Mouse (Mus musculus): ENCODE measurements around the gene Ric8b. TPM values are rescaled to one million over a fixed set of nuclear protein-coding genes. Genes with fewer than 3 reads are reported as not detected.
A peak's percentile ranks its signal among the peaks of the same experiment; 100 is the strongest.

Gene Ric8b
- polyA plus RNA-seq, 1 experiment from 2014 or later: 52.5 TPM

- no peak overlapping the region for H3K4me3 ChIP-seq (ENCODE audit: low read depth, low read length)
- H3K4me2 ChIP-seq (ENCODE audit: low read depth, low read length): no peak overlapping the region
- H3K4me1 ChIP-seq (ENCODE audit: control insufficient read depth, insufficient read depth, low read length): 0 out of 2 replicates have a peak, but pooled peaks cover 4% of the 10 kb centered on the region
- H3K27me3 ChIP-seq (ENCODE audit: control insufficient read depth, insufficient read depth, low read length): no peaks in the 10 kb centered on the region
- no peak overlapping the region for H3K9ac ChIP-seq (replicated peaks; ENCODE audit: low read depth, low read length)
- ATAC-seq (ENCODE audit: low read depth): no peak
- H3K9me3 ChIP-seq (ENCODE audit: control insufficient read depth, low read length): no peaks in the 10 kb centered on the region
- peaks cover 14% of the 10 kb centered on the region for H3K36me3 ChIP-seq (ENCODE audit: control insufficient read depth, insufficient read depth, low read length)
- no peak overlapping the region for H3K27ac ChIP-seq (ENCODE audit: low read depth, low read length)
- WGBS: 68% methylated on average over 8 of the region's 8 CpGs
Measured at GRCm38 (mm10) chr10:84948970-84949683, 31.7 kb downstream of the Ric8b start.

- 89% methylated on average over 3 of the region's 3 CpGs for WGBS
- H3K4me3 ChIP-seq (ENCODE audit: low read depth, low read length): no peak overlapping the region
- H3K4me2 ChIP-seq (ENCODE audit: low read depth, low read length): no peak overlapping the region
- no peak overlapping the region for H3K9ac ChIP-seq (replicated peaks; ENCODE audit: low read depth, low read length)
- H3K36me3 ChIP-seq (ENCODE audit: control insufficient read depth, insufficient read depth, low read length): peaks cover 14% of the 10 kb centered on the region
- ATAC-seq (ENCODE audit: low read depth): no peak
- H3K9me3 ChIP-seq (ENCODE audit: control insufficient read depth, low read length): no peaks in the 10 kb centered on the region
- H3K27ac ChIP-seq (ENCODE audit: low read depth, low read length): no peak overlapping the region
- H3K4me1 ChIP-seq (ENCODE audit: control insufficient read depth, insufficient read depth, low read length): 0 out of 2 replicates have a peak, but pooled peaks cover 4% of the 10 kb centered on the region
- H3K27me3 ChIP-seq (ENCODE audit: control insufficient read depth, insufficient read depth, low read length): no peaks in the 10 kb centered on the region
Measured at GRCm38 (mm10) chr10:84949684-84950010, 32.2 kb downstream of the Ric8b start.

- Histone ChIP-seq H3K36me3 (ENCODE audit: control insufficient read depth, insufficient read depth, low read length) (peaks cover 14% of the 10 kb centered on the region), H3K27me3 (ENCODE audit: control insufficient read depth, insufficient read depth, low read length) (no peaks in the 10 kb centered on the region), H3K4me1 (ENCODE audit: control insufficient read depth, insufficient read depth, low read length) (0 out of 2 replicates have a peak, but pooled peaks cover 4% of the 10 kb centered on the region), H3K27ac (ENCODE audit: low read depth, low read length) (no peak overlapping the region), H3K9ac (replicated peaks; ENCODE audit: low read depth, low read length) (no peak overlapping the region), H3K4me2 (ENCODE audit: low read depth, low read length) (no peak overlapping the region), H3K9me3 (ENCODE audit: control insufficient read depth, low read length) (no peaks in the 10 kb centered on the region), H3K4me3 (ENCODE audit: low read depth, low read length) (no peak overlapping the region)
- 68% methylated on average over 4 of the region's 4 CpGs for WGBS
- ATAC-seq (ENCODE audit: low read depth): no peak
Measured at GRCm38 (mm10) chr10:84950384-84950783, 33.0 kb downstream of the Ric8b start.

- H3K4me1 ChIP-seq (ENCODE audit: control insufficient read depth, insufficient read depth, low read length): 0 out of 2 replicates have a peak, but pooled peaks cover 4% of the 10 kb centered on the region
- 94% methylated on average over 10 of the region's 10 CpGs for WGBS
- no peak overlapping the region for H3K4me3 ChIP-seq (ENCODE audit: low read depth, low read length)
- no peak overlapping the region for H3K27ac ChIP-seq (ENCODE audit: low read depth, low read length)
- no peak overlapping the region for H3K4me2 ChIP-seq (ENCODE audit: low read depth, low read length)
- no peaks in the 10 kb centered on the region for H3K36me3 ChIP-seq (ENCODE audit: control insufficient read depth, insufficient read depth, low read length)
- H3K9me3 ChIP-seq (ENCODE audit: control insufficient read depth, low read length): no peaks in the 10 kb centered on the region
- no peak for ATAC-seq (ENCODE audit: low read depth)
- no peaks in the 10 kb centered on the region for H3K27me3 ChIP-seq (ENCODE audit: control insufficient read depth, insufficient read depth, low read length)
- H3K9ac ChIP-seq (replicated peaks; ENCODE audit: low read depth, low read length): no peak overlapping the region
Measured at GRCm38 (mm10) chr10:84954236-84954635, 36.8 kb downstream of the Ric8b start.

GRCm38 (mm10) chr10:84956173-84956572, 38.8 kb downstream of the Ric8b start:
- Histone ChIP-seq H3K27ac (ENCODE audit: low read depth, low read length) (no peak overlapping the region), H3K36me3 (ENCODE audit: control insufficient read depth, insufficient read depth, low read length) (no peaks in the 10 kb centered on the region), H3K9me3 (ENCODE audit: control insufficient read depth, low read length) (no peaks in the 10 kb centered on the region), H3K27me3 (ENCODE audit: control insufficient read depth, insufficient read depth, low read length) (no peaks in the 10 kb centered on the region), H3K4me2 (ENCODE audit: low read depth, low read length) (no peak overlapping the region), H3K4me3 (ENCODE audit: low read depth, low read length) (no peak overlapping the region), H3K4me1 (ENCODE audit: control insufficient read depth, insufficient read depth, low read length) (no peaks in the 10 kb centered on the region), H3K9ac (replicated peaks; ENCODE audit: low read depth, low read length) (no peak overlapping the region)
- no peak for ATAC-seq (ENCODE audit: low read depth)
- WGBS: 75% methylated on average over 4 of the region's 4 CpGs

- peaks cover 4% of the 10 kb centered on the region; the same call in 1 of the 2 replicates for H3K4me1 ChIP-seq (ENCODE audit: control insufficient read depth, insufficient read depth, low read length)
- 97% methylated on average over 2 of the region's 2 CpGs for WGBS
- no peak overlapping the region for H3K4me3 ChIP-seq (ENCODE audit: low read depth, low read length)
- H3K9me3 ChIP-seq (ENCODE audit: control insufficient read depth, low read length): no peaks in the 10 kb centered on the region
- no peak for ATAC-seq (ENCODE audit: low read depth)
- H3K36me3 ChIP-seq (ENCODE audit: control insufficient read depth, insufficient read depth, low read length): no peaks in the 10 kb centered on the region
- no peaks in the 10 kb centered on the region for H3K27me3 ChIP-seq (ENCODE audit: control insufficient read depth, insufficient read depth, low read length)
- H3K4me2 ChIP-seq (ENCODE audit: low read depth, low read length): no peak overlapping the region
- H3K27ac ChIP-seq (ENCODE audit: low read depth, low read length): no peak overlapping the region
- no peak overlapping the region for H3K9ac ChIP-seq (replicated peaks; ENCODE audit: low read depth, low read length)
Measured at GRCm38 (mm10) chr10:84958597-84958996, 41.2 kb downstream of the Ric8b start.

GRCm38 (mm10) chr10:84960380-84960930, 43.0 kb downstream of the Ric8b start:
- ATAC-seq (ENCODE audit: low read depth): no peak
- H3K36me3 ChIP-seq (ENCODE audit: control insufficient read depth, insufficient read depth, low read length): no peaks in the 10 kb centered on the region
- no peaks in the 10 kb centered on the region for H3K9me3 ChIP-seq (ENCODE audit: control insufficient read depth, low read length)
- H3K27ac ChIP-seq (ENCODE audit: low read depth, low read length): no peak overlapping the region
- 42% methylated on average over 12 of the region's 12 CpGs for WGBS
- no peak overlapping the region for H3K4me2 ChIP-seq (ENCODE audit: low read depth, low read length)
- H3K9ac ChIP-seq (replicated peaks; ENCODE audit: low read depth, low read length): no peak overlapping the region
- H3K27me3 ChIP-seq (ENCODE audit: control insufficient read depth, insufficient read depth, low read length): no peaks in the 10 kb centered on the region
- H3K4me3 ChIP-seq (ENCODE audit: low read depth, low read length): no peak overlapping the region
- H3K4me1 ChIP-seq (ENCODE audit: control insufficient read depth, insufficient read depth, low read length): peaks cover 4% of the 10 kb centered on the region; the same call in 1 of the 2 replicates

- H3K36me3 ChIP-seq (ENCODE audit: control insufficient read depth, insufficient read depth, low read length): no peaks in the 10 kb centered on the region
- no peaks in the 10 kb centered on the region for H3K27me3 ChIP-seq (ENCODE audit: control insufficient read depth, insufficient read depth, low read length)
- H3K9me3 ChIP-seq (ENCODE audit: control insufficient read depth, low read length): no peaks in the 10 kb centered on the region
- 90% methylated on average over 5 of the region's 5 CpGs for WGBS
- H3K4me3 ChIP-seq (ENCODE audit: low read depth, low read length): no peak overlapping the region
- no peak overlapping the region for H3K4me2 ChIP-seq (ENCODE audit: low read depth, low read length)
- ATAC-seq (ENCODE audit: low read depth): no peak
- H3K27ac ChIP-seq (ENCODE audit: low read depth, low read length): 0 out of 2 replicates have a peak overlapping the region, but pooled peaks have one; percentile 1
- H3K4me1 ChIP-seq (ENCODE audit: control insufficient read depth, insufficient read depth, low read length): peaks cover 19% of the 10 kb centered on the region
- H3K9ac ChIP-seq (replicated peaks; ENCODE audit: low read depth, low read length): no peak overlapping the region
Measured at GRCm38 (mm10) chr10:84963126-84963525, 45.7 kb downstream of the Ric8b start.

GRCm38 (mm10) chr10:84963726-84964125, 46.3 kb downstream of the Ric8b start:
- Histone ChIP-seq H3K9ac (replicated peaks; ENCODE audit: low read depth, low read length) (no peak overlapping the region), H3K36me3 (ENCODE audit: control insufficient read depth, insufficient read depth, low read length) (no peaks in the 10 kb centered on the region), H3K4me3 (ENCODE audit: low read depth, low read length) (no peak overlapping the region), H3K9me3 (ENCODE audit: control insufficient read depth, low read length) (no peaks in the 10 kb centered on the region), H3K27me3 (ENCODE audit: control insufficient read depth, insufficient read depth, low read length) (no peaks in the 10 kb centered on the region), H3K4me2 (ENCODE audit: low read depth, low read length) (no peak overlapping the region), H3K27ac (ENCODE audit: low read depth, low read length) (no peak overlapping the region), H3K4me1 (ENCODE audit: control insufficient read depth, insufficient read depth, low read length) (peaks cover 23% of the 10 kb centered on the region)
- 51% methylated on average over 3 of the region's 3 CpGs for WGBS
- ATAC-seq (ENCODE audit: low read depth): no peak
